Mouse (Mus musculus) mouse embryonic stem cell (cell line): Measurements from ENCODE around the gene Ttc3.
"Not testable (repeated sequence)": the region's sequence is repeated elsewhere in the genome, so short reads cannot be mapped to it uniquely, and the experiment has no call there.

Source experiments
- in situ Hi-C, 2 experiments: fragments of 300-500 bp; cut with MboI; formaldehyde crosslinking; loops; 1 replicate in 1 of 2; 3 replicates in 1 of 2; pipeline ENCODE4 v1.14.3; 2019 to 2020; ENCODE audit warnings: low sequenced_read_pairs in 2 of 2, low pct_unique_long_range_greater_than_20kb in 1 of 2, mixed read lengths in 1 of 2; ENCODE audit not compliant: unreplicated experiment in 1 of 2

The Ttc3 gene

DNA sequence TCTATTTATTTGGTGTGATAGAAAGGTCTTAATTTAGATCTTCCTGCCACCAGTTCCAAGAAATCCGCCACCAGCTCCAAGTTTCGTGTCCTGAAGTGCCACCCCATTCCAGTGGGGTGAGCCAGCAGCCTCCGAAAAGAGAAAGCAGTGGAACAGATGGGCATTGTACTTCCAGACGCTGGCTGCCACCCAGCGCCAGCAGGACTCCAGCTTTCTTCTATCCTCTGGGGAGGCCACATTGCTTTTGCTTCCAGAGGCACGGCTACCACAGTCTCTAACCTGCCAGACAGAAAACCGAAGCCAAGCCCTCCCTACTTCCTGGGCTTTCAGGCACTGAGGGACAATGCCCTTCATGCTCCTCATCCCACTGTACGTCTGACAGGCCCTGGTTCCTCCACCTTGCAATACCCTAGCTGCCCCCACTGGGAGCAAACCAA, 102.1 kb downstream of the Ttc3 start:
- in situ Hi-C loops: no loop called here

DNA sequence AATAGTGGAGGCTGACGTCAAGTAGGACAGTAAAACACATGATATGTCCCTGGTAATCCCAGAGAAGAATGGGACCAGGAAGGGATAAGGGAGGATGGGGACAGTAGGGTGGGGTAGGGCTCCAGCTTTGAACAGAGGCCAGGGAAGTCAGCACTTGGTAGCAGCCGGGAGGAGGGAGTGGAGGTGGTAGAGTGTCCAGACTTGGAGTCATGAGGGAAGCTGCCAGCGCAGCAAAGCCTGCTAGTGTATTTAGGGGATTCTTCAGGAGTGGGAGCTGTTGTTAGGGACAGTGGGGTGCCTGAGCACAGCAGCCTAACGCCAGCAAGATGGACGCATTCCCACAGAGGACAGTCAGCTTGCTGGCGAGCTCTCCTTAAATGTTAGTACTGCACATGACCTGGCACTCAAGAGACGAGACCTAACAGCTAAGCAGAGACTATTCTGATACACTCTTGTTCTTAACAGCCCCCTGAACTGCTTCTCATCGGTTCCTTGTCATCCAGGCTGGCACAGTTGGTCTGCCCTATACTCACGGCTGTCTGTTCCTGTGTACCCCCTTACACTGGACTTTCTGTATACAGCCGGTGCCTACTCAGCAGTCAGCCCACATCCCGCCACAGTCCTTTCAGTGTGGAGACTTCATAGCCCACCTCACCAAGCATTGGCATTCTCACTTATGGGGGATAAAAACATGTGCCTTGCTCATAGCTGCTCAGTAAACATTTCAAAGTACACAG, 102.8 kb downstream of the Ttc3 start:
- in situ Hi-C loops: no loop called here

DNA sequence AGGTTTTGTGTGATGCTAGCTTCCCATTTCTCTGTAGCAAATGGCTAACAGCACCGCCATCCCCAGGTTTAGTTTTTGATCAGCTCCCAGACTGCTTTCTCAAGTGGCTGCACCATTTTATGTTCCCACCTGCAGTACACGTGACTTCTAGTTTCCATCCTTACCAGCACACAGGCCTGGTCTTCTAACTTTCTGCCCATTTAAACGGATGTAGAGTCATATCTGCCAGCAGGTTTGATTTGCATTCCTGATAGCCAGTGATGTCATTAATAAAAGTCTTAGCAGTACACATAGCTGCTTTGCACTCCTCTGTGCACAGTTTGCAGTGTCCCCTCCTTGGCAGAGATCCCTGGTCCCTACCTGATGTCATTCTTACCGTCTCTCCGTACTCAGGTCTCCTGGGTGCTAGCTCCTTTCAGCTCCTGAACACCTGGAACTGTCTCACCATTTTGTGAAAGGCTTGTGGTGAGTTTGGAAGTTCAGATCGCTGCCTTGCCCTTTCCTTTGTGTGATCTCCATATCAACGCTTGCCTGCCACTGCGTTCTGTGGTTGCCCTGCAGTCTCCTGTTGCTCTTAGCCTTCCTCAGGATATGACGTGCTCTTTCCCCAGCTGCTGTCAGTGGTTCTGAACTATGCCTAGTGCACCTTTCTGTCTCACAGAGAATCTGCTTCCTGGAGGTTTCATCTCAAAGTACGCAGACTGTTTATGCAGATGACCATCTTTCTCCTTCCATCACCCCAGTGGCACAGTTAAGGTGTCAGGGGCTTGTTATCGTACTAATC, 114.5 kb downstream of the Ttc3 start:
- in situ Hi-C loops: no loop called here

DNA sequence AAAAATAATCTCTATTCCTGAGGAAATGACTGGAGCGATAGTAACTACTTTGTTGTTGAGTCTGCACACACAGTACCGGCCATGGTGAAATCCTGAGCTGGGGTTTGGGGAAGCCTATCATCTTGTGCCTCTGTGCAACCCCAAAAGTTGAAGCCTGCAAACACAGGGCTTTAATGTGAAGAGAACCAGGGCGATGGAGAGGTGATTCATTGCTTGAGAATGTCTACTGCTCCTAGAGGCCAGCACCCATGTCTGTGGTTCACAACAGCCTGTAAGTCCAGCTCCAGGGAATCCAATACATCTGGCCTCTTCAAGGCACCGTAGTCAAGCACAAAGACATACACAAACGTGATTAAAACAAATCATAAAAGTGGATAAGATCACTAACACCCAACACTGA, 116.9 kb downstream of the Ttc3 start:
- in situ Hi-C loops: no loop called here

DNA sequence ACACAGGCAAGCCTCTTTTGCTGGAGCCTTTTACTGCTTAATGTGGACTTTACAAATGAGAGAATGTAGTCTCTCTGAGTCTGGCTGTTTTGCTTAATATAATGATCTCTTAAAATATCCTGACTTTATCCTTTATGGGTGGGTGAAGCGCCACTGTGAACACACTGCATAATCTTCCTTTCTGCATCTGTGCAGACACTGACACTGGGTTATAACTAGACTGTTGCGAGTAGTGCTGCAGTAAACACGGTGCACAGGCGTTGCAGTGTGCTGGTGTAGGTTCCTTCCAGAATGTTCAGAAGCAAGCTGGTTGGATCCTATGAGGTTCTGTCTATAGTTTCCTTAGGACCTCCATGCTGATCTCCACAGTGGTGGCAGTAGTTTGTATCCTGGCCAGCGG, 118.9 kb downstream of the Ttc3 start:
- in situ Hi-C loops: no loop called here

DNA sequence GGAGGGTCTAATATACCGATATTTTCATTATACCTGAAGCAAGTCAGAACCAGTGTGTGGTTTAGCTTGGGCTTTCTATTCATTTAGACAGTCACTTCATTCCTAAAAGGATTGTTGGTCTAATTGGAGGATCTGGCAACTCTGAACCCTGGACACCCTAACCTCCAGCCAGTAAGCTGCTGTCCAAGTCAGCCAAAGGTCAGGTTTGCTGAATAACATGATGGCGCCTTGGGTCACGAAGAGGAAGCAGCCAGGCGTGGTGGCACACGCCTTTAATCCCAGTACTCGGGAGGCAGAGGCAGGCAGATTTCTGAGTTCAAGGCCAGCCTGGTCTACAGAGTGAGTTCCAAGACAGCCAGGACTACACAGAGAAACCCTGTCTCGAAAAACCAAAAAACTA, 126.8 kb downstream of the Ttc3 start:
- in situ Hi-C loops: not testable (repeated sequence)

DNA sequence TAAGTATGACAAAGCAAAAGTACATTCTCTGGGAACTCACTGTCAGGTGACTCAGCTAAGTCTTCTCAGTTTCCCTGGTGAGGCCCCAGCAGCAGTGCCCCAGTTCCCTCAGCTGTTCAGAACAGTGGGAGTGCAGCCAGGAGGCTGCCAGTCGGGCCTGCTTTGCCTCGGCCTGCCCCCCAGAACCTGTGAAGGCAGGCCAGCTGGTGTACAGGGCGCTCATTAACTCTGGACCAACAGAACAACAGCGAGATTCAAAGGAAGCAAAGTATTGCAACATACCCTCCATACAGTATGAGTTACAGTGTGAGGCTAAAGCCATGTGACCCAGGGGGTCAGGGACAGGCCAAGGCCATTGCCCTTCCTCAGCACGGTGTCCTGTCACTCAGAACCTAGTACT, 127.5 kb downstream of the Ttc3 start:
- in situ Hi-C loops: no loop called here

DNA sequence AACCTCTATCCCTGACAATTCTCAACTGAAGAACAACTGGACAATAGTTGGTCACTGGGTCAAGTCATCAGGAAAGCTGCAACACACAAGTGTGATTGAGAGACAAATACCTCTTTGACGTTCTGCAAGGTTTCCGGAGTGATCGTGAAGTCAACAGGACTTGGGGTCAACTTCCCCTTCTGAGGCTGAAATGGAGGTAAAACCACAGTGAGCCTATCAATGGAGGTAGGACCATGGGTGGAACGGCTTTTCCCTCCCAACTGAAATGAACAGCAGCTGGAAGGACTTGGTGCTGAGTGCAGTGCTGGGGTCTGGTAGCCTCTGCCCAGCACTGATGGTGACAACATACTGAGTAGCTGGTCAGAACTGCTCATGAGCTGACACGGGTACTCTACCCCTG, 133.8 kb downstream of the Ttc3 start:
- in situ Hi-C loops: no loop called here

DNA sequence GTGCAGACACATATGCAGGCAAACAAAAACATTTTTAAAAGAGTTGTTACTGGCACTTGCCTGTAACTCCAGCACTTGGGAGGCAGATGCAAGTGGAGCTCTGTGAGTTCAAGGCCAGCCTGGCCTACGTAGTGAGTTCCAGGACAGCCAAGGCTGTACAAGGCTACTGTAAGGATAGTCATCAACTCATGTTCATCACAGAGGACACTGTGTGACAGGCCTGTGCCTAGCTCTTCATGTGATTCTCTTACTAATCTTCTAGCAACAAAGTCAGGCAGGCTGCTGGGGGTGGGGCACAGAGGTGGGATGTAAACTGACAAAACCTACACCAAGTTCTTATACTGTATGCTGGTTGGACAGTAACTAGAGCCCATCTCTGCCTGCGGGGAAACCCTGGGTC, 136.7 kb downstream of the Ttc3 start:
- in situ Hi-C loops: no loop called here

DNA sequence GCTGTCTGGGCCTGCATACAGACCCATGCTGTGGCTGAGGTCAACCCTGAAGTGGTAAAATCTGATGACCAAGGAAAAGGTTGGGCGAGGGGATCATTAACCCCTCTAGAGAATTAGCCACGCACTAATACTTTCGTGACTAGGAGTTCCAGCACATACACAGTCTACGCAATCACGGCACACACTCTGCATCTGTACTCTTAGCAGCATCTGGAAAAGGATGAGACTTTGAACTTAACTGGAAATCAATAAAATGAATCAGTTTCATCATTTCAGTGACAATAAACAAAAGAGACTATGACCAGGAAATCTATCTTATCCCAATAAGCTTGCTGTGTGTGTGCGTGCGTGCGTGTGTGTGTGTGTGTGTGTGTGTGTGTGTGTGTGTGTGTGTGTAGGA, 138.4 kb downstream of the Ttc3 start:
- in situ Hi-C loops: no loop called here

DNA sequence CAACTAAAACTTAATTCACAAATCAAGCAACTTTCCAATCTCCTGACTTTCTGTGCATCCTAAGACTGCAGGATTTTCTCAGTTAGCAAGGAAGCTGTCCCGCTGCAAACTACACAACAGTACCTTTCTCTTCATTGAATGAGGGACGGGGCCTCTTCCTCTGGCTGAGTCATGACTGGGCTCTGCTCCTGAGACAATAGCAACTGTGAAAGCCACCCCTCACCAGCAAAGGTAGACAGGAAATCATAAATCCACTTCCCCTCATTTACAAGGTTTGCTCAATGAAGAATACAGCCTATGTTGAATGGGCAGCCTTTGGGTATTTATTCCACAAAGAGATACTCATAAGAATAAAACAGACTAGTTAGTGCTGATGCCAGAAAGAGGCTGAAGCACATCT, 139.6 kb downstream of the Ttc3 start:
- in situ Hi-C loops: no loop called here

DNA sequence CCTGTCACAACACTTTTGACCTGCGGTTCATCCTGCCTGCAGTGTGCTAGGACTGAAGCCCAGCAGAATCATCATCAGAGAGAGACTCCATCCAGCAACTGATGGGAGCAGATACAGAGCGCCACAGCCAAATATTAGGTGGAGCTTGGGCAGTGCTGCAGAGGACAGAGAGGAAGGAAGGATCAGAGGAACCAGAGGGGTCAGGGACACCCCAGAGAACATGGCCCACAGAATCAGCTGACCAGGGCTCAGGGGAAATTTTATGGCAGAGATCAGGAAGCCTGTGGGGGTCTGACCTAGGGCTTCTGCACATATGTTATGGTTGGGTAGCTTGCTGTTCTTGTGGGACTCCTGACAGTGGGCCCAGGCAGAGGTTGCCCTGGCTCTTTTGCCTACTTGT, 147.2 kb downstream of the Ttc3 start:
- in situ Hi-C loops: no loop called here
